Comparison of ENCODE assay signal across 26 mouse cellular contexts in genomic region chr4:142308271-142308670, GRCm38 (mm10).
DNase-seq lines count a peak whose midpoint lies in the region; ATAC-seq and TF ChIP-seq lines count a peak whose summit lies in the region.
"Had no signal": no experiment of that assay in that cellular context is flagged by ENCODE, and none has a peak within 500 bp of the region (broad histone marks: within the 10 kb centered on the region; RNA-seq: fewer than 3 reads in every experiment).

No protein-coding gene starts in this region.

- peaks cover 3% of the 10 kb centered on the region; the same call in 1 of the 2 replicates for H3K4me1 ChIP-seq in lung, embryonic 14.5 days (ENCODE audit: insufficient read depth)

- H3K9me3 ChIP-seq in lung, embryonic 14.5 days (ENCODE audit: low read depth, low read length): no peaks in the 10 kb centered on the region
- H3K9me3 ChIP-seq: embryonic facial prominence, embryonic 15.5 days; heart, embryonic 10.5 days had no signal

- no peaks in the 10 kb centered on the region for H3K27me3 ChIP-seq in lung, embryonic 14.5 days (ENCODE audit: insufficient read depth, low read length)
- H3K27me3 ChIP-seq: embryonic facial prominence, embryonic 12.5 days; embryonic facial prominence, embryonic 15.5 days had no signal

- H3K4me3 ChIP-seq in lung, embryonic 14.5 days (ENCODE audit: low read depth, low read length): no peak overlapping the region
- H3K4me3 ChIP-seq: embryonic facial prominence, embryonic 12.5 days; embryonic facial prominence, embryonic 15.5 days; heart, adult 2 months; heart, embryonic 10.5 days; heart, embryonic 13.5 days had no signal

- DNase-seq in lung, embryonic 14.5 days: peak; percentile 61
- DNase-seq in lung, postnatal 14 days: no peak
- peak; percentile 24 for DNase-seq in ovary, adult 18-20 months (ENCODE audit: low spot score)
- DNase-seq in ovary, postnatal 10 days (ENCODE audit: low spot score): no peak
- DNase-seq in embryo, embryonic 10 days (ENCODE audit: low spot score): no peak
- DNase-seq: adrenal gland, adult 2 months; adrenal gland, postnatal 14 days; cerebellum, adult 11-12 months; cerebellum, adult 8-10 months; cerebellum, postnatal 10 days; cerebellum, postnatal 36 days; forebrain, postnatal 0 days; gastrocnemius, postnatal 10 days; gastrocnemius, postnatal 36 days; heart, adult 2 months; heart, postnatal 14 days; heart, postnatal 4 days had no signal

- no peak overlapping the region for H3K9ac ChIP-seq in lung, embryonic 14.5 days
- H3K9ac ChIP-seq: embryonic facial prominence, embryonic 12.5 days; embryonic facial prominence, embryonic 15.5 days; forebrain, postnatal 0 days; heart, embryonic 13.5 days; hindbrain, embryonic 14.5 days had no signal

- no peak overlapping the region for H3K27ac ChIP-seq in lung, embryonic 14.5 days (ENCODE audit: low read depth)
- H3K27ac ChIP-seq: embryonic facial prominence, embryonic 12.5 days; embryonic facial prominence, embryonic 15.5 days; heart, adult 2 months; heart, embryonic 10.5 days; heart, embryonic 13.5 days; hindbrain, embryonic 14.5 days; hindbrain, postnatal 0 days had no signal

- no peak for TF ChIP-seq CTCF in lung, embryonic 14.5 days (IDR thresholded peaks at IDR 0.05; ENCODE audit: low read depth)

- 40% methylated on average over 7 of the region's 7 CpGs for WGBS in lung, embryonic 14.5 days

- ATAC-seq in lung, embryonic 14.5 days (ENCODE audit: insufficient read depth): no peak
- ATAC-seq in common myeloid progenitor, adult 5-6 weeks (replicated peaks; ENCODE audit: low read depth, poor library complexity, severe bottlenecking): peak; percentile 45; the same call in 1 of the 2 replicates
- ATAC-seq: CD4-positive, CD25-positive, alpha-beta regulatory T cell, adult 4 months; forebrain, embryonic 14.5 days; forebrain, postnatal 0 days; hindbrain, postnatal 0 days had no signal

- H3K36me3 ChIP-seq in lung, embryonic 14.5 days (ENCODE audit: insufficient read depth): no peaks in the 10 kb centered on the region
- H3K36me3 ChIP-seq: embryonic facial prominence, embryonic 12.5 days; embryonic facial prominence, embryonic 15.5 days; heart, embryonic 13.5 days had no signal

- H3K4me2 ChIP-seq in lung, embryonic 14.5 days: no peak overlapping the region
- H3K4me2 ChIP-seq: embryonic facial prominence, embryonic 12.5 days; embryonic facial prominence, embryonic 15.5 days; heart, embryonic 13.5 days; hindbrain, embryonic 14.5 days had no signal

Comparison
In these comparisons a context has a peak if more than half of its experiments do, and no peak if none do; other contexts are left out.
1. DNase-seq: peak in lung, embryonic 14.5 days (single experiment) and ovary, adult 18-20 months (single experiment); none in lung, postnatal 14 days (single experiment), ovary, postnatal 10 days (single experiment) and embryo, embryonic 10 days (single experiment).